Mouse (Mus musculus) splenic B cell, adult 2 months (primary cell): ENCODE data around the gene Slco3a1.

Experiments
- DNase-seq: peaks from one replicate; pipeline ENCODE4 v3.0.0-alpha.2; 2011; ENCODE audit warnings: low read depth, low spot score
- H3K27me3 ChIP-seq: 2 replicates; pipeline ENCODE4 v1.6.1; 2012; ENCODE audit warnings: mild to moderate bottlenecking, low read length, moderate library complexity, mixed read lengths; ENCODE audit not compliant: control insufficient read depth, poor library complexity, insufficient read depth, severe bottlenecking
- H3K36me3 ChIP-seq: 2 replicates; pipeline ENCODE4 v1.6.1; 2012; ENCODE audit warnings: mild to moderate bottlenecking, low read length, moderate library complexity, mixed read lengths; ENCODE audit not compliant: control insufficient read depth, poor library complexity, insufficient read depth, severe bottlenecking

Slco3a1 gene

DNA sequence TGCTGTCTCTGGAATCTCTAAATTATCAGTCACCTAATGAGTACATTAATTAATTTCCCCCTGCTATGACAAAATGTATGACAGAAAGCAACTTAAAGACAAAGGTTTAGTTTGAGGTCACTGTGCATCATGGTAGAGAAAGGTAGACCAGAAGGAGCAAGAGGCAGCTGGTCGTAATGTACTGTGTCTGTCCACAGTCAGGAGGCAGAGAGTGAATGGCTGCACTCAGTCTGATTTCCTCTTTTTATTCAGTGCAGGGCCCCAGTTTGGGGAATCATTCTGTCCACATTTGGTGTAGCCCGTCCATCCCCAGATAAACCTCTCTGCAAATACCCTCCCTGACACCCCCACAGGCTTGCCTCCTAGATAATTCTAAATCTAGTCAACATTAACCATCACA lies 68.9 kb downstream of the Slco3a1 start:
- Histone ChIP-seq H3K27me3 (no peaks in the 10 kb centered on the region), H3K36me3 (no peaks in the 10 kb centered on the region)
- no peak for DNase-seq

DNA sequence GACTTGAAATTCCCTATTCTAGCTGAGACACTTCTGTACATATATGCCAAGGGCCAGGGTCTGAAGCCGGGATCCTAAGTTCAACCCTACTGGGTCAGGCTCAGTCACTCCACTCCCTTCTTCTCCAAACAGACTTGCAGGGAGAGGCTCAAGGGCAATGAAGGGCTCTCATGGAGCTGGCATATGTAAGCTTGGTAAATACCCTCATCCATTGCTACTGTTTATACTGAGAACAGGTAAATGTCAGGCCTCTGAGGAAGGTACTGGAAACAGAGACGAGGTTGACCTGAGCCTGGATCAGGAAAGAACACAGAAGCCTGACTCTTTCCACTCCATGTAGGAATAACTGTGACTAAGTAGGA lies 70.6 kb downstream of the Slco3a1 start:
- Histone ChIP-seq H3K27me3 (no peaks in the 10 kb centered on the region), H3K36me3 (no peaks in the 10 kb centered on the region)
- DNase-seq, result no peak

- no peaks in the 10 kb centered on the region for H3K27me3 ChIP-seq
- H3K36me3 ChIP-seq, result no peaks in the 10 kb centered on the region
- no peak for DNase-seq
These were observed 71.1 kb downstream of the Slco3a1 start for GRCm38 (mm10) chr7:74483294-74484023.

DNA sequence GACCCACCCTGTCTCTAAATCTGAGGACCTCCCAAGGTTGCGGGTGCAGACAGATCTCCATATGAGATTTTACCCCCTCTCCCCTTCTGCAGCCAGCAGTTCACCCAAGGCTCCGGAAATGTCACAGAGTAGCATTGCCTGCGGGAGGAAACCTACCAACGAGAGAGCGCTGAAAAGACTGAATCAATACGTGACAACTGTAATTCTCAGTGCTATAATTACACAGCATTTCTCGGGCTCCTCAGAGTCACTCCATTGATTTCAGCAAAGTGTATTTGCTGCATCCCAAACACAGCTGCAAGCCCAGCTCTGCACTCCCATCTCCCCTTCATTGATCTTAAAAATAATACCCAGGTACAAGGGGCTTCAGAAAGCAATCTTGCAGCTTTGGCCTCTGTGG lies 82.8 kb downstream of the Slco3a1 start:
- Histone ChIP-seq H3K27me3 (no peaks in the 10 kb centered on the region), H3K36me3 (no peaks in the 10 kb centered on the region)
- DNase-seq, result no peak

- no peaks in the 10 kb centered on the region for H3K36me3 ChIP-seq
- no peak for DNase-seq
These were observed 87.7 kb downstream of the Slco3a1 start for GRCm38 (mm10) chr7:74466886-74467285.

GRCm38 (mm10) chr7:74464638-74465037 lies 89.9 kb downstream of the Slco3a1 start:
- no peak for DNase-seq
- no peaks in the 10 kb centered on the region for H3K36me3 ChIP-seq
- no peaks in the 10 kb centered on the region for H3K27me3 ChIP-seq

More at GRCm38 (mm10) chr7:74466886-74467285, 87.7 kb downstream of the Slco3a1 start:
- H3K27me3 ChIP-seq, result no peaks in the 10 kb centered on the region

GRCm38 (mm10) chr7:74462451-74462850 lies 92.1 kb downstream of the Slco3a1 start:
- no peaks in the 10 kb centered on the region for H3K27me3 ChIP-seq
- no peaks in the 10 kb centered on the region for H3K36me3 ChIP-seq
- DNase-seq, result no peak

GRCm38 (mm10) chr7:74461736-74462135 lies 92.8 kb downstream of the Slco3a1 start:
- Histone ChIP-seq H3K27me3 (no peaks in the 10 kb centered on the region), H3K36me3 (no peaks in the 10 kb centered on the region)
- no peak for DNase-seq

GRCm38 (mm10) chr7:74461146-74461545 lies 93.4 kb downstream of the Slco3a1 start:
- no peak for DNase-seq
- Histone ChIP-seq H3K27me3 (no peaks in the 10 kb centered on the region), H3K36me3 (no peaks in the 10 kb centered on the region)

DNA sequence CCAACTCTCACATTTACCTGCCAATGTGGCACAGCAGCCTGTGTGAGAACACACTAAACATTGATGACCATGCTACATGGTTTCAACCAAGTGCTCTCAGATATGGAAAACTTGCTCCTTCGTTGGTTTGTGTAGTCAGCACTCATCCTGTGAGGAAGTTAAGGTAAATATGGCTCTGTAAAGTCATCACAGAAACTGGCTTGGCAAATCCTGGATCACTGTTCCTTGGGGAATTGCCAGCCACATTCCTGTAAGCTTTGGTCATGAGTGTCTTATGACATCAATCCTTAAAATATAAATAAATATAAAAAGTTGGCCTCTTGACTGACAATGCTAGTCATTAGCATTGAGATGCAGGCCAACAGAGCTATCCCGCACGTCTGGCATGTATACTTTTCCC lies 94.8 kb downstream of the Slco3a1 start:
- no peaks in the 10 kb centered on the region for H3K27me3 ChIP-seq
- no peaks in the 10 kb centered on the region for H3K36me3 ChIP-seq
- DNase-seq, result no peak

DNA sequence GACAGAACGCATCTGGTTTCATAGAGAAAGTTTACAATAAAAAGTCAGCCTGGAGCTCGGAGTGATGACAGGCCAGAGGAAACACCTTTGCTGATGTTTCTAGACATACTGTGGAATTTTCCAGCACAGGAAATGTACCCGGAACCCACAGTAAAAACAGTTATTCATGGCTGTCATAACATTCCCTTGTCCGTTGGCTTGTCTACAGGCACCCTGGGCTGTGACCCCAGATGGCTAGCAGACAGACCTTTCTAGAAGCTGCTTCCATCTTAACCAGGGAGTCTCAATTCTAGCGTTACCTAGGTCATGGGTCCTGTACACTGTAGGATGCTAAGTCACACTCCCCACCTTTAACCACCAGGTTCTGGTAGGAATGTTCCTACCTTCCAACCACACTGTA lies 95.3 kb downstream of the Slco3a1 start:
- H3K27me3 ChIP-seq, result no peaks in the 10 kb centered on the region
- no peak for DNase-seq

DNA sequence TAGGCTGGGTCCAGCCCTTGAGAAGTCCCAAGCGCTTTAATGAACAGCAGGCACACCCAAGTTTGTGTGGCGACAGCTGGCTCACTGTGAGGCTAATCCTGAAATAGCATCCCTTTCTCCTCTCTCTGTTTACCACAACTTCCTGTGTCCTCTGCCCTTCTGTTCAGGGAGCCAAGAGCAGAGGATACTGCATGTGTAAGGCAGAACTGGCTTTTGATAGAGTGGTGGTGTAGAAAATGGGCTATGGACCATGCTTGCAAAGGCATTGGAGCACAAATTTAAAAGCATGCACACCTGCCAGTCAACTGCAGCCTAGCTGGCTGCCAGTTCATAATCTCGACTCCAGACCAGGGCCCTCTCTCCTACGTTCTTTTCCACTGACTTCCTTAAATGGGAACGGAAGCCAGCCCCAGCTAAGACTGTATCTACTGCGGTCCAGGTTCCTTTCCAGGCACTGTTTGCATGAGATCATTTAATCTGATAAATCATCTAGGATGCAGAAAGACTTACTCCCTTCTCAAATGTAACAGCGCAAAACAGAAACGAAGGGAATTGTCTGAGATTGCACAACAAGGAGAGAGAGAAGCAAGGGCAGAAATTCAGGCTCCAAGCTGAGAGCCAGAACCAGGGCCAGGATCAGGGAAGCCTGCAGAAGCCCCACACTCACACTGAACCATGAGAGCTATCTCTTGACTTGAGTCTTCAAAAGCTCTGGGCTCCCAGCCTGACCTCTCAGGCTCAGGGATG lies 95.9 kb downstream of the Slco3a1 start:
- H3K27me3 ChIP-seq, result no peaks in the 10 kb centered on the region
- no peak for DNase-seq

More for the DNA sequence above, 95.3 kb downstream of the Slco3a1 start:
- H3K36me3 ChIP-seq, result no peaks in the 10 kb centered on the region

DNA sequence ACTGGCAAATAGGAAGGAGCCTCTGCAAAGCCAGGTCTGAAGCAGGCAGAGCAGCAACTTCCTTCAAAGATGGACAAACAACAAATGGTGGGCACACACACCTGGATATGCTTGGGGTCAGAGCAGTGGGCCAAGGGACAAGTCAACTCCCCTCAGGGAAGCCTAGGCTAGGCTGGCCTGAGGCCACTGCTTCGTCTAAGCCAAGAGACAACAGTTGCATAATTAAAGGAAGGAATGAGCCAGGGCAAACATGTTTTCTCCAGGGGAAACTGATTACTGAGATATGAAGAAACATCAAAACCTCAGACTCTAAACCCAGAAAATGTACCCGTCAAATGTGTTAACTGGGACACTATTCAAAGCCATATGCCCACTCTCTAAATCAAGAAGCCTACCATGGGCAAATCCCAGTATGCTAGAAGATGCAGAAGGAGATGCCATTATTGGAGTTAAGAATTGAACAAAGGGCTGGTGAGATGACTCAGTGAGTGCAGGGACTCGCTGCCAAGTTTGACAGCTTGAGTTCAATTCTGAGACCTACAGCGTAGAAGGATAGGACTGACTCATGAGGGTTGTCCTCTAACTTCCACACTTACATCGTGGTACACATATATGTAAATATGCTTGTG lies 97.1 kb downstream of the Slco3a1 start:
- Histone ChIP-seq H3K27me3 (no peaks in the 10 kb centered on the region), H3K36me3 (no peaks in the 10 kb centered on the region)
- DNase-seq, result no peak

More for the DNA sequence above, 95.9 kb downstream of the Slco3a1 start:
- H3K36me3 ChIP-seq, result no peaks in the 10 kb centered on the region

DNA sequence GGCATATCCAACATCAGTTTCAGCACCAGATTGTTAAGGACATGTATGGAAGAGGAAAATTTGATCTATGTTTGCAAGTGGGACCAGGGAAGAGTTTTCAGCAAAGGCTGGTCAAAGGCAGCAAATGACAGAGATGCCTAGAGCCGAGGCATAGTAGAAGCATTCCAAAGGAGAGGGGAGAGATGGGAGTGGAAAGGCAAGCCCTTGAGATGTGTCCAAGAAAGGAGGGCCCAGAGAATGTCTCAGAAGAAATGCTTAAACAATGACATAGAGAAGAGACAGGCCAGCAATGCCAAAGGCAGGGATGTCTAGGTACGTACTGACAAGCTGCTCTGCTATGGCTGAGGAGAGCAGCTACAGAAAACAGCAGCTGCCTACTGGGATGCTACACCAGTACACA lies 97.8 kb downstream of the Slco3a1 start:
- DNase-seq, result no peak
- Histone ChIP-seq H3K27me3 (no peaks in the 10 kb centered on the region), H3K36me3 (no peaks in the 10 kb centered on the region)

DNA sequence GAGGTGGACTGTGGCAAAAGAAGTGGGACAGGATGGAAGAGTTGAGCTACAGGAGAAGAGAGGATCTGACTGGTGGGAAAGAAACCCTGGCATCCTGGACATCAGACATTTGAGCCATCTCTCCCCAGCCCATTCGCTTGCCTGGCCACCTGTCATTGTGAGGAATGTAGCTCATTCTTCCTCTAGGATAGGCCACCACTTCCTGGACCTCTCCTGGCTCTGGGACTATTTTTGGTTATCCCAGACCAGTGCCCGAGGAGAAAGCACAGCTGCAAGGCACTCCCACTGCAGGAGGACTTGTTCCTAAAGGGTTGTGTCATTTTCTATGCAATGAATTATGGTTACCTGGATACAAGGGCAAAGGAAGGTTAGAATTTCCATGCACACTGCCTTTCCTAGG lies 103.5 kb downstream of the Slco3a1 start:
- Histone ChIP-seq H3K27me3 (no peaks in the 10 kb centered on the region), H3K36me3 (no peaks in the 10 kb centered on the region)
- no peak for DNase-seq
